Mouse (Mus musculus): Measurements from ENCODE around the gene Barhl1. TPM values are rescaled to one million over a fixed set of nuclear protein-coding genes. Genes with fewer than 3 reads are reported as not detected.

The Barhl1 gene
- total and polyA plus RNA-seq, 3 experiments, result 0.15 to 0.47 TPM; not detected in 1

DNA sequence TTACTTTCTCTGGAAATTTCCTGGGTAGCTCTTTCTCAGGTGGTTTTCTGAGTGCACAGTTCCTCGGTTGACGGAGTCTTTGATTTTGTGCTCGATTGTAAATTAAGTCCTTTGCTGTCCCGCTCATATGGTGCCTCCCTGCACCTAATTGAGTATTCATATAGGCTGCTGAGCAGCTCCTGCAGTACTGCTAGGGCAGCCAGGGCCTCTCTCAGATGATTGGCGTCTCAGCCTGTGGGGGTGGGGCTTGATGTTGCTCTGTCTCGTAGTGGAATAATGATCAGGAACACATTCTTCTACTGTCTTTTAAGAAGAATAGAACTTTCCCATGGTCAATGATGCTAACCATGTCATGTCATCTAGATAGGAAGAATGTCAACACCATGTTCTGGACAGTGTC lies 28.9 kb upstream of the Barhl1 start:
- no peaks in the 10 kb centered on the region for H3K79me2 ChIP-seq (ENCODE audit: control insufficient read depth, insufficient read depth, low read length, poor library complexity)
- no peak overlapping the region for H3K4me3 ChIP-seq (ENCODE audit: control insufficient read depth in 1 of 2, insufficient read depth in 1 of 2, low read depth in 2 of 2, low read length in 2 of 2)
- H3K27me3 ChIP-seq (ENCODE audit: control insufficient read depth in 1 of 2, insufficient read depth in 2 of 2, low read length in 2 of 2), result no peaks in the 10 kb centered on the region
- no peak overlapping the region for H3K27ac ChIP-seq (ENCODE audit: control insufficient read depth, low read depth, low read length)
- DNase-seq (ENCODE audit: low read depth, low spot score), result no peak
- no peaks in the 10 kb centered on the region for H3K9me3 ChIP-seq (replicated peaks; ENCODE audit: insufficient read depth, low read length)
- TF ChIP-seq KAT2A (conservative IDR thresholded peaks at IDR 0.05; ENCODE audit: low read depth, low read length), result no peak
- no peak for TF ChIP-seq HCFC1 (IDR thresholded peaks at IDR 0.05; ENCODE audit: low read depth, low read length)
- TF ChIP-seq POLR2AphosphoS5 (IDR thresholded peaks at IDR 0.05; ENCODE audit: borderline replicate concordance, low read depth, low read length), result no peak
- no peak for TF ChIP-seq USF1 (IDR thresholded peaks at IDR 0.05; ENCODE audit: low read depth, low read length)
- no peaks in the 10 kb centered on the region for H3K4me1 ChIP-seq (ENCODE audit: control insufficient read depth in 1 of 2, insufficient read depth in 2 of 2, low read length in 2 of 2)
- no peaks in the 10 kb centered on the region for H3K36me3 ChIP-seq (ENCODE audit: control insufficient read depth in 1 of 2, insufficient read depth in 2 of 2, low read length in 2 of 2)
- H3K9ac ChIP-seq (ENCODE audit: control insufficient read depth, low read depth, low read length, poor library complexity, severe bottlenecking), result no peak overlapping the region

- no peaks in the 10 kb centered on the region for H3K4me1 ChIP-seq (ENCODE audit: control insufficient read depth in 1 of 2, insufficient read depth in 2 of 2, low read length in 2 of 2)
- H3K79me2 ChIP-seq (ENCODE audit: control insufficient read depth, insufficient read depth, low read length, poor library complexity), result no peaks in the 10 kb centered on the region
- no peaks in the 10 kb centered on the region for H3K9me3 ChIP-seq (replicated peaks; ENCODE audit: insufficient read depth, low read length)
- TF ChIP-seq MAZ (IDR thresholded peaks at IDR 0.05; ENCODE audit: low read depth, low read length) (no peak), RAD21 (IDR thresholded peaks at IDR 0.05; ENCODE audit: low read depth, low read length) (no peak), USF1 (IDR thresholded peaks at IDR 0.05; ENCODE audit: low read depth, low read length) (no peak), TAL1 (IDR thresholded peaks at IDR 0.05; ENCODE audit: low read length) (no peak), KAT2A (conservative IDR thresholded peaks at IDR 0.05; ENCODE audit: low read depth, low read length) (no peak), POLR2AphosphoS2 (IDR thresholded peaks at IDR 0.05; ENCODE audit: low read length) (no peak)
- no peak overlapping the region for H3K27ac ChIP-seq (ENCODE audit: control insufficient read depth, low read depth, low read length)
- H3K4me3 ChIP-seq (ENCODE audit: control insufficient read depth in 1 of 2, insufficient read depth in 1 of 2, low read depth in 2 of 2, low read length in 2 of 2), result no peak overlapping the region
- H3K36me3 ChIP-seq (ENCODE audit: control insufficient read depth in 1 of 2, insufficient read depth in 2 of 2, low read length in 2 of 2), result no peaks in the 10 kb centered on the region
- no peak for DNase-seq (ENCODE audit: low read depth, low spot score)
- no peaks in the 10 kb centered on the region for H3K27me3 ChIP-seq (ENCODE audit: control insufficient read depth in 1 of 2, insufficient read depth in 2 of 2, low read length in 2 of 2)
- H3K9ac ChIP-seq (ENCODE audit: control insufficient read depth, low read depth, low read length, poor library complexity, severe bottlenecking), result no peak overlapping the region
Observed at GRCm38 (mm10) chr2:28943666-28944516, 27.4 kb upstream of the Barhl1 start.

DNA sequence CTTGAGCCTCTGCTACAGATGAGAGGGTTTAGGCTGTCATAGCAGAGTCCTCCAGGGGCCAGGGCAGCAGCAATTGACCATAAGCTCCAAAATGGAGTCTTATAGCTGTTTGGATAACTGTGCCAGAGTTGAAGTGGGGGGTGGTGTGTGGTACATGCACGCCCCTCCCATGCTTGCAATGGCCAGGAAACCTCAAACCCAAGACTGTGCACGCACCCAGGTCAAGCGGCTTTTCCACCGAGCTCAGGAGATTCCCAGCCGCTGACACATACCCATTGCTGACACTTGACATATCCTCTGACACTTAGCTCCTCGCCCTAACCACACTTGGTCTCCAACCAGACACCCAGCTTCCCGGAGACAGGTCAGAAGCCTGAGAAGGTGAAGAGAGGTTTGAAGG lies 22.5 kb upstream of the Barhl1 start:
- no peak for TF ChIP-seq GABPA (IDR thresholded peaks at IDR 0.05; ENCODE audit: low read depth, low read length)
- TF ChIP-seq TCF12 (IDR thresholded peaks at IDR 0.05; ENCODE audit: low read depth, low read length), result no peak
- TF ChIP-seq RAD21 (IDR thresholded peaks at IDR 0.05; ENCODE audit: low read depth, low read length), result no peak
- no peak for TF ChIP-seq HCFC1 (IDR thresholded peaks at IDR 0.05; ENCODE audit: low read depth, low read length)
- TF ChIP-seq EP300 (IDR thresholded peaks at IDR 0.05; ENCODE audit: low read depth in 1 of 2, low read length in 2 of 2), result no peak
- Histone ChIP-seq H3K4me3 (ENCODE audit: control insufficient read depth in 1 of 2, insufficient read depth in 1 of 2, low read depth in 2 of 2, low read length in 2 of 2) (no peak overlapping the region), H3K36me3 (ENCODE audit: control insufficient read depth in 1 of 2, insufficient read depth in 2 of 2, low read length in 2 of 2) (no peaks in the 10 kb centered on the region), H3K79me2 (ENCODE audit: control insufficient read depth, insufficient read depth, low read length, poor library complexity) (no peaks in the 10 kb centered on the region), H3K9me3 (replicated peaks; ENCODE audit: insufficient read depth, low read length) (no peaks in the 10 kb centered on the region), H3K27me3 (ENCODE audit: control insufficient read depth in 1 of 2, insufficient read depth in 2 of 2, low read length in 2 of 2) (no peaks in the 10 kb centered on the region), H3K27ac (ENCODE audit: control insufficient read depth, low read depth, low read length) (no peak overlapping the region), H3K9ac (ENCODE audit: control insufficient read depth, low read depth, low read length, poor library complexity, severe bottlenecking) (no peak overlapping the region), H3K4me1 (ENCODE audit: control insufficient read depth in 1 of 2, insufficient read depth in 2 of 2, low read length in 2 of 2) (no peaks in the 10 kb centered on the region)
- DNase-seq (ENCODE audit: low read depth, low spot score), result no peak
